Mouse (Mus musculus) CH12.LX (cell line): ENCODE results near the gene Slc25a38. TPM values are rescaled to one million over a fixed set of nuclear protein-coding genes. Genes with fewer than 3 reads are reported as not detected.

Source experiments
- DNase-seq: peaks from one replicate; pipeline ENCODE4 v3.0.0-alpha.2; 2013; ENCODE audit errors: extremely low read depth
- H3K27ac ChIP-seq: 2 replicates; pipeline ENCODE4 v1.5.1; 2012; ENCODE audit warnings: low read depth, mild to moderate bottlenecking, control low read depth, moderate library complexity; ENCODE audit not compliant: insufficient read depth
- H3K27me3 ChIP-seq: replicated peaks from 2 replicates; pipeline ENCODE3; 2012; ENCODE audit warnings: inconsistent platforms
- H3K36me3 ChIP-seq, 2 experiments: replicated peaks in 1 of 2; 2 replicates each; pipeline versions ENCODE3 to v1.6.1; 2012; ENCODE audit warnings: inconsistent platforms in 1 of 2, low read length in 1 of 2, mild to moderate bottlenecking in 1 of 2, mixed read lengths in 1 of 2, moderate library complexity in 1 of 2; ENCODE audit not compliant: control insufficient read depth in 1 of 2, insufficient read depth in 1 of 2
- H3K4me1 ChIP-seq, 2 experiments: 2 replicates each; pipeline ENCODE4 v1.6.1; 2012; ENCODE audit warnings: inconsistent platforms in 1 of 2, moderate library complexity in 1 of 2; ENCODE audit not compliant: insufficient read depth in 2 of 2, control insufficient read depth in 1 of 2
- H3K4me2 ChIP-seq: 2 replicates; pipeline ENCODE4 v1.6.1; 2012; ENCODE audit warnings: low read depth, mild to moderate bottlenecking, control low read depth; ENCODE audit not compliant: poor library complexity, insufficient read depth, severe bottlenecking
- H3K4me3 ChIP-seq, 3 experiments: fragments of 150-350 bp in 1 of 3; sonication (generic) in 1 of 3; replicated peaks in 1 of 3; 2 replicates each; pipeline versions ENCODE3 to v1.5.1; 2011 to 2012; ENCODE audit warnings: low read depth in 2 of 3, low read length in 2 of 3, mild to moderate bottlenecking in 2 of 3, moderate library complexity in 2 of 3, control low read depth in 1 of 3, improper control_type of control experiment in 1 of 3, inconsistent platforms in 1 of 3, mixed read lengths in 1 of 3; ENCODE audit not compliant: poor library complexity in 1 of 3
- H3K79me2 ChIP-seq: replicated peaks from 2 replicates; pipeline ENCODE4 v1.6.1; 2012; ENCODE audit warnings: mild to moderate bottlenecking, moderate library complexity; ENCODE audit not compliant: control insufficient read depth, poor library complexity, insufficient read depth, severe bottlenecking; ENCODE audit errors: extremely low read depth
- H3K9ac ChIP-seq: 2 replicates; pipeline ENCODE4 v1.6.1; 2012; ENCODE audit warnings: low read depth, mild to moderate bottlenecking, control low read depth, moderate library complexity; ENCODE audit not compliant: insufficient read depth
- H3K9me3 ChIP-seq: replicated peaks from 2 replicates; pipeline ENCODE3; 2012; ENCODE audit warnings: low read length, inconsistent platforms, mixed read lengths
- BHLHE40 ChIP-seq: IDR thresholded peaks from 2 replicates; pipeline ENCODE4 v1.6.1; 2011; ENCODE audit warnings: mild to moderate bottlenecking, low read depth, low read length, improper control_type of control experiment
- CHD1 ChIP-seq: IDR thresholded peaks from 2 replicates; pipeline ENCODE4 v1.6.1; 2012; ENCODE audit warnings: low read depth, low read length, improper control_type of control experiment, inconsistent platforms
- CHD2 ChIP-seq: IDR thresholded peaks from 2 replicates; pipeline ENCODE4 v1.6.1; 2011; ENCODE audit warnings: low read length, improper control_type of control experiment
- CTCF ChIP-seq, 2 experiments: IDR thresholded peaks in 1 of 2; conservative IDR thresholded peaks in 1 of 2; 2 replicates each; pipeline ENCODE4 v1.5.1; 2011 to 2012; ENCODE audit warnings: low read depth in 2 of 2, low read length in 2 of 2, improper control_type of control experiment in 1 of 2, inconsistent platforms in 1 of 2, mild to moderate bottlenecking in 1 of 2, moderate library complexity in 1 of 2
- E2F4 ChIP-seq: IDR thresholded peaks from 2 replicates; pipeline ENCODE4 v1.6.1; 2011; ENCODE audit warnings: low read depth, low read length, improper control_type of control experiment; ENCODE audit not compliant: insufficient replicate concordance
- ELF1 ChIP-seq: IDR thresholded peaks from 2 replicates; pipeline ENCODE4 v1.6.1; 2014; ENCODE audit warnings: low read depth, mild to moderate bottlenecking, inconsistent platforms, low read length, improper control_type of control experiment
- EP300 ChIP-seq: IDR thresholded peaks from 2 replicates; pipeline ENCODE4 v1.6.1; 2011; ENCODE audit warnings: low read length, improper control_type of control experiment
- ETS1 ChIP-seq: conservative IDR thresholded peaks from 2 replicates; pipeline ENCODE4 v1.6.1; 2012; ENCODE audit warnings: low read depth, mild to moderate bottlenecking, inconsistent platforms, low read length, improper control_type of control experiment, moderate library complexity
- GABPA ChIP-seq: IDR thresholded peaks from 2 replicates; pipeline ENCODE4 v1.6.1; 2012; ENCODE audit warnings: low read depth, low read length, improper control_type of control experiment, inconsistent platforms; ENCODE audit not compliant: insufficient replicate concordance
- HCFC1 ChIP-seq: IDR thresholded peaks from 2 replicates; pipeline ENCODE4 v1.6.1; 2012; ENCODE audit warnings: low read depth, mild to moderate bottlenecking, inconsistent platforms, low read length, improper control_type of control experiment
- IRF4 ChIP-seq: IDR thresholded peaks from 2 replicates; pipeline ENCODE4 v1.6.1; 2014; ENCODE audit warnings: low read depth, mild to moderate bottlenecking, inconsistent platforms, low read length, improper control_type of control experiment
- JUN ChIP-seq: IDR thresholded peaks from 2 replicates; pipeline ENCODE4 v1.6.1; 2011; ENCODE audit warnings: low read depth, mild to moderate bottlenecking, low read length, improper control_type of control experiment, moderate library complexity; ENCODE audit not compliant: insufficient read depth
- JUND ChIP-seq: conservative IDR thresholded peaks from 2 replicates; pipeline ENCODE4 v1.6.1; 2011; ENCODE audit warnings: low read depth, low read length, improper control_type of control experiment
- KAT2A ChIP-seq: IDR thresholded peaks from 2 replicates; pipeline ENCODE4 v1.6.1; 2012; ENCODE audit warnings: low read length, improper control_type of control experiment, inconsistent platforms; ENCODE audit not compliant: insufficient replicate concordance
- MAFK ChIP-seq: IDR thresholded peaks from 2 replicates; pipeline ENCODE4 v1.6.1; 2011; ENCODE audit warnings: low read length, improper control_type of control experiment; ENCODE audit not compliant: insufficient replicate concordance
- MAX ChIP-seq: IDR thresholded peaks from 2 replicates; pipeline ENCODE4 v1.6.1; 2011; ENCODE audit warnings: low read length, improper control_type of control experiment
- MAZ ChIP-seq: IDR thresholded peaks from 2 replicates; pipeline ENCODE4 v1.6.1; 2012; ENCODE audit warnings: low read depth, mild to moderate bottlenecking, inconsistent platforms, low read length, improper control_type of control experiment, moderate library complexity
- MEF2A ChIP-seq: IDR thresholded peaks from 2 replicates; pipeline ENCODE4 v1.6.1; 2014; ENCODE audit warnings: low read depth, mild to moderate bottlenecking, inconsistent platforms, low read length, improper control_type of control experiment, borderline replicate concordance
- MXI1 ChIP-seq: IDR thresholded peaks from 2 replicates; pipeline ENCODE4 v1.6.1; 2011; ENCODE audit warnings: mild to moderate bottlenecking, low read depth, low read length, improper control_type of control experiment
- MYC ChIP-seq: IDR thresholded peaks from 2 replicates; pipeline ENCODE4 v1.6.1; 2011; ENCODE audit warnings: low read depth, mild to moderate bottlenecking, improper control_type of control experiment, low read length
- NELFE ChIP-seq: IDR thresholded peaks from 2 replicates; pipeline ENCODE4 v1.6.1; 2011; ENCODE audit warnings: low read depth, low read length, improper control_type of control experiment
- NRF1 ChIP-seq: IDR thresholded peaks from 2 replicates; pipeline ENCODE4 v1.6.1; 2014; ENCODE audit warnings: low read depth, mild to moderate bottlenecking, inconsistent platforms, low read length, improper control_type of control experiment, moderate library complexity
- PAX5 ChIP-seq: IDR thresholded peaks from 2 replicates; pipeline ENCODE4 v1.6.1; 2012; ENCODE audit warnings: low read length, inconsistent platforms, mixed read lengths
- POLR2A ChIP-seq: IDR thresholded peaks from 2 replicates; pipeline ENCODE4 v1.6.1; 2011; ENCODE audit warnings: low read depth, mild to moderate bottlenecking, improper control_type of control experiment, low read length
- POLR2AphosphoS2 ChIP-seq: IDR thresholded peaks from 2 replicates; pipeline ENCODE4 v1.6.1; 2011; ENCODE audit warnings: low read depth, low read length, improper control_type of control experiment
- RAD21 ChIP-seq: IDR thresholded peaks from 2 replicates; pipeline ENCODE4 v1.6.1; 2011; ENCODE audit warnings: low read depth, mild to moderate bottlenecking, low read length, improper control_type of control experiment, moderate library complexity
- RCOR1 ChIP-seq: conservative IDR thresholded peaks from 2 replicates; pipeline ENCODE4 v1.6.1; 2012; ENCODE audit warnings: low read depth, mild to moderate bottlenecking, inconsistent platforms, low read length, improper control_type of control experiment
- SIN3A ChIP-seq: IDR thresholded peaks from 2 replicates; pipeline ENCODE4 v1.6.1; 2012; ENCODE audit warnings: low read length, improper control_type of control experiment, inconsistent platforms
- SMC3 ChIP-seq: IDR thresholded peaks from 2 replicates; pipeline ENCODE4 v1.6.1; 2011; ENCODE audit warnings: low read depth, low read length, improper control_type of control experiment
- TBP ChIP-seq: conservative IDR thresholded peaks from 2 replicates; pipeline ENCODE4 v1.6.1; 2011; ENCODE audit warnings: low read depth, low read length, improper control_type of control experiment
- TCF12 ChIP-seq: IDR thresholded peaks from 2 replicates; pipeline ENCODE4 v1.6.1; 2014; ENCODE audit warnings: low read depth, mild to moderate bottlenecking, inconsistent platforms, low read length, improper control_type of control experiment
- UBTF ChIP-seq: IDR thresholded peaks from 2 replicates; pipeline ENCODE4 v1.6.1; 2012; ENCODE audit warnings: low read depth, mild to moderate bottlenecking, inconsistent platforms, low read length, improper control_type of control experiment, moderate library complexity
- USF1 ChIP-seq: IDR thresholded peaks from 2 replicates; pipeline ENCODE4 v1.6.1; 2014; ENCODE audit warnings: low read depth, mild to moderate bottlenecking, inconsistent platforms, low read length, improper control_type of control experiment
- USF2 ChIP-seq: conservative IDR thresholded peaks from 2 replicates; pipeline ENCODE4 v1.6.1; 2011; ENCODE audit warnings: low read depth, low read length, improper control_type of control experiment
- ZC3H11A ChIP-seq: IDR thresholded peaks from 2 replicates; pipeline ENCODE4 v1.6.1; 2012; ENCODE audit warnings: low read depth, mild to moderate bottlenecking, inconsistent platforms, low read length, improper control_type of control experiment
- ZKSCAN1 ChIP-seq: IDR thresholded peaks from 2 replicates; pipeline ENCODE4 v1.6.1; 2012; ENCODE audit warnings: low read depth, inconsistent platforms, low read length, improper control_type of control experiment, borderline replicate concordance
- ZMIZ1 ChIP-seq: IDR thresholded peaks from 2 replicates; pipeline ENCODE4 v1.6.1; 2012; ENCODE audit warnings: low read depth, mild to moderate bottlenecking, inconsistent platforms, low read length, improper control_type of control experiment
- ZNF384 ChIP-seq: IDR thresholded peaks from 2 replicates; pipeline ENCODE4 v1.6.1; 2012; ENCODE audit warnings: low read depth, low read length, improper control_type of control experiment, inconsistent platforms
- dilution Hi-C: fragments of 300-500 bp; cut with MboI; formaldehyde crosslinking; loops from 2 replicates; pipeline ENCODE4 v1.14.3; 2020; ENCODE audit warnings: low sequenced_read_pairs; ENCODE audit not compliant: extremely low pct_unique_long_range_greater_than_20kb, extremely low pct_ligation_motif_present
- in situ Hi-C: fragments of 300-500 bp; cut with MboI; formaldehyde crosslinking; loops from 3 replicates; pipeline ENCODE4 v1.14.3; 2019; ENCODE audit warnings: low sequenced_read_pairs, low pct_ligation_motif_present, low pct_unique_long_range_greater_than_20kb, mixed read lengths
- polyA plus RNA-seq: library from polyadenylated mRNA; unstranded; fragments of >175 nt; gene quantifications from 2 replicates; pipeline ENCODE4 v1.2.1, GENCODE M21; 2012; ENCODE audit warnings: low read depth; ENCODE audit not compliant: insufficient read length
- total RNA-seq, 2 experiments: library from RNA; depleted of rRNA; stranded (reverse); fragments of 300-350 nt in 1 of 2; fragments of >200 nt in 1 of 2; gene quantifications; 2 replicates each; pipeline ENCODE4 v1.2.3; 2012 to 2014

Slc25a38 gene
- total and polyA plus RNA-seq, 3 experiments = 20.3 to 24.4 (median 22.3) TPM

- H3K79me2 ChIP-seq = peaks cover 18% of the 10 kb centered on the region
- H3K27ac ChIP-seq = no peak overlapping the region
- H3K4me1 ChIP-seq = peaks cover 7 to 46% of the 10 kb centered on the region in 2 experiments
- TF ChIP-seq E2F4 (0 out of 2 replicates have a peak, but pooled peaks have one; percentile 68), UBTF (no peak), CHD1 (no peak), MXI1 (0 out of 2 replicates have a peak, but pooled peaks have one; percentile 46), ZKSCAN1 (no peak), NELFE (peak; percentile 37; the same call in 1 of the 2 replicates), IRF4 (no peak), RAD21 (no peak), BHLHE40 (peak; percentile 23; the same call in 1 of the 2 replicates), RCOR1 (peak; percentile 92), PAX5 (no peak), USF1 (no peak), KAT2A (0 out of 2 replicates have a peak, but pooled peaks have one; percentile 64), NRF1 (no peak), USF2 (no peak), ELF1 (0 out of 2 replicates have a peak, but pooled peaks have one; percentile 47), EP300 (peak; percentile 37; the same call in 1 of the 2 replicates), TBP (no peak), MAFK (peak; percentile 69; the same call in 1 of the 2 replicates), CHD2 (peak; percentile 85), ETS1 (peak; percentile 22), POLR2A (peak; percentile 69), HCFC1 (peak; percentile 20; the same call in 1 of the 2 replicates), CTCF (conservative IDR thresholded peaks at IDR 0.05 in 1 of 2, IDR thresholded peaks at IDR 0.05 in 1 of 2; ENCODE audit: low read depth in 2 of 2, low read length in 2 of 2) (no peak), MEF2A (0 out of 2 replicates have a peak, but pooled peaks have one; percentile 16), TCF12 (0 out of 2 replicates have a peak, but pooled peaks have one; percentile 17), POLR2AphosphoS2 (peak; percentile 99), MAX (peak; percentile 52; the same call in 1 of the 2 replicates), MYC (peak; percentile 63; the same call in 1 of the 2 replicates), GABPA (no peak), JUN (no peak), SMC3 (no peak), MAZ (no peak; the same call in 1 of the 2 replicates), ZMIZ1 (peak; percentile 91), ZC3H11A (no peak), ZNF384 (no peak), JUND (0 out of 2 replicates have a peak, but pooled peaks have one; percentile 27), SIN3A (peak; percentile 60; the same call in 1 of the 2 replicates)
- H3K27me3 ChIP-seq = no peaks in the 10 kb centered on the region
- in situ Hi-C loops = no loop called here
- peak; percentile 71 for DNase-seq
- dilution Hi-C loops = no loop called here
- no peaks in the 10 kb centered on the region for H3K9me3 ChIP-seq
- no peak overlapping the region for H3K4me2 ChIP-seq
- peaks cover 45 to 50% of the 10 kb centered on the region in 2 experiments for H3K36me3 ChIP-seq
- H3K4me3 ChIP-seq = no peak overlapping the region
- no peak overlapping the region for H3K9ac ChIP-seq
Observed at GRCm38 (mm10) chr9:120132980-120133754, 23.0 kb downstream of the Slc25a38 start.
